Mouse (Mus musculus) T-cell, adult 66 days (primary cell): ENCODE results near the gene Mfsd11. TPM values are rescaled to one million over a fixed set of nuclear protein-coding genes. Genes with fewer than 3 reads are reported as not detected.

Source experiments
- total RNA-seq, 2 experiments: library from RNA; stranded (reverse); gene quantifications; 3 replicates in 1 of 2; 4 replicates in 1 of 2; pipeline ENCODE4 v1.2.4; 2023

Gene Mfsd11
- total RNA-seq = 10 to 100 TPM; 11.3 to 21.4 TPM

GRCm38 (mm10) chr11:116852291-116852890, at the start of gene Mfsd11:
Gene Mfsd11, plus strand, starts transcription at chr11:116852440.

DNA sequence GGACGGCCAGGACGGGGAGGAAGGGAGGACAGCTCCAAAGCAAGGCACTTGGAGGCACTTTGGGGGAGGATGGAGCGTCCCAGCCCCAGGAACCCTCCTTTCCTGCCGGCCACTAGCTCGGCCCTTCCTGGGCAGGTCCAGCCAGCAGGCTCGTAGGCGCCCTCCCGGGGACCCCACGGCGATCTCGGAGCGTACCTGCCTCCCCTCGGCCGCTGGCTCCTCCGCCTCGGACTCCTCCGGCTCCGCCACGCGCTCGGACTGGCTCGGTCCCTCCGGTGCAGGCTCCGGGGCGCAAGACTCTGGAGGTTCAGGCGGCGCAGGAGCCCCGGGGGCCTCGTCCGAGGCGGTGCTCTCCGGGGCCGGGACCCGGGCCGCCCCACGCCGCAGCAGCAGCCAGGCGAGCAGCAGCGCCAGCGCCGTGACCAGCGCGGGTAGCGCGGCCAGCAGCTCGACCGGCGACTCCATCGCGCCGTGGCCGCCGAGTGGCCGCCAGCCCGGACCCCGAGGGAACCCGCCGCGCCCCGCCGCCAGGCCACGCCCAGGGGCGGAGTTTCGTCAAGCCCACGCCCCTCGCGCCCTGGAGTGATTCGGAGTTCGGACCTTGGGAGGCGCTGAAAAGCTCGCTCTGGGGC, 24.6 kb upstream of the Mfsd11 start, which contains the start of gene Mxra7:
TSS of gene Mxra7 (minus strand) at position 513 of the 632 bp plus-strand sequence.

GRCm38 (mm10) chr11:116843261-116844233, 8.7 kb upstream of the Mfsd11 start, which contains the start of the genes Mettl23 and Jmjd6:
Gene Mettl23, plus strand, starts transcription at chr11:116843278.
Gene Jmjd6, minus strand, starts transcription at chr11:116843449.

GRCm38 (mm10) chr11:116852891-116853511, 761 bp downstream of the Mfsd11 start, which contains the start of gene Srsf2:
Gene Srsf2, minus strand, starts transcription at chr11:116853094.

GRCm38 (mm10) chr11:116918323-116919185, 66.3 kb downstream of the Mfsd11 start, which contains the start of gene Mgat5b:
Gene Mgat5b, plus strand, starts transcription at chr11:116918863.

Other genes starting within 250 kb of the Mfsd11 start
- gene Rhbdf2, start 225.4 kb upstream of the Mfsd11 start, total RNA-seq = 10 to 100 TPM; 14.4 to 15.2 TPM
- not detected for gene Prcd, start 198.9 kb upstream of the Mfsd11 start, total RNA-seq
- gene Cygb, start 198.1 kb upstream of the Mfsd11 start, total RNA-seq = not detected
- not detected for gene St6galnac1, start 76.9 kb upstream of the Mfsd11 start, total RNA-seq
- not detected for gene Mxra7, start 24.4 kb upstream of the Mfsd11 start, total RNA-seq
- gene Mettl23, start 9.2 kb upstream of the Mfsd11 start, total RNA-seq = 10 to 100 TPM; 59.0 to 62.8 TPM
- 10 to 100 TPM; 55.1 to 76.1 TPM for gene Jmjd6, start 9.0 kb upstream of the Mfsd11 start, total RNA-seq
- gene Srsf2, start 654 bp downstream of the Mfsd11 start, total RNA-seq = 100 to 1,000 TPM; 398 to 402 TPM
- not detected for gene Mgat5b, start 66.4 kb downstream of the Mfsd11 start, total RNA-seq